Mouse (Mus musculus) ES-E14 (cell line): ENCODE measurements around the gene Gstp2. TPM values are rescaled to one million over a fixed set of nuclear protein-coding genes. Genes with fewer than 3 reads are reported as not detected.

Source experiments
- DNase-seq: peaks from one replicate; pipeline ENCODE4 v3.0.0-alpha.2; 2013; ENCODE audit warnings: low read depth, low spot score
- H3K27ac ChIP-seq: 2 replicates; pipeline ENCODE4 v1.5.1; 2012; ENCODE audit warnings: low read depth, mild to moderate bottlenecking, low read length, moderate library complexity, mixed read lengths; ENCODE audit not compliant: poor library complexity, insufficient read depth, severe bottlenecking
- H3K36me3 ChIP-seq: 2 replicates; pipeline ENCODE4 v1.6.1; 2012; ENCODE audit warnings: mild to moderate bottlenecking, low read length, moderate library complexity, mixed read lengths; ENCODE audit not compliant: control insufficient read depth, poor library complexity, insufficient read depth, severe bottlenecking
- H3K4me1 ChIP-seq, 2 experiments: fragments of 150-350 bp in 1 of 2; sonication (generic) in 1 of 2; 2 replicates each; pipeline ENCODE4 v1.6.1; 2012; ENCODE audit warnings: low read length in 2 of 2, mild to moderate bottlenecking in 1 of 2, mixed read lengths in 1 of 2; ENCODE audit not compliant: control insufficient read depth in 2 of 2, insufficient read depth in 2 of 2, poor library complexity in 1 of 2
- H3K4me3 ChIP-seq, 2 experiments: fragments of 150-350 bp in 1 of 2; sonication (generic) in 1 of 2; 2 replicates each; pipeline ENCODE4 v1.5.1; 2012; ENCODE audit warnings: low read length in 2 of 2, low read depth in 1 of 2, mild to moderate bottlenecking in 1 of 2, mixed read lengths in 1 of 2; ENCODE audit not compliant: insufficient read depth in 1 of 2, poor library complexity in 1 of 2, severe bottlenecking in 1 of 2
- H3K9ac ChIP-seq: 2 replicates; pipeline ENCODE4 v1.6.1; 2012; ENCODE audit warnings: low read depth, mild to moderate bottlenecking, low read length, mixed read lengths; ENCODE audit not compliant: poor library complexity, insufficient read depth, severe bottlenecking
- H3K9me3 ChIP-seq: fragments of 150-350 bp; sonication (generic); 2 replicates; pipeline ENCODE4 v1.6.1; 2012; ENCODE audit warnings: low read depth, mild to moderate bottlenecking, low read length; ENCODE audit not compliant: control insufficient read depth, insufficient read depth
- CHD2 ChIP-seq: IDR thresholded peaks from 2 replicates; pipeline ENCODE4 v1.6.1; 2014; ENCODE audit warnings: mild to moderate bottlenecking, low read depth, low read length, inconsistent platforms
- HCFC1 ChIP-seq: IDR thresholded peaks from 2 replicates; pipeline ENCODE4 v1.6.1; 2012; ENCODE audit warnings: low read length, inconsistent platforms, borderline replicate concordance; ENCODE audit not compliant: insufficient read depth
- MAFK ChIP-seq: IDR thresholded peaks from 2 replicates; pipeline ENCODE4 v1.6.1; 2014; ENCODE audit warnings: mild to moderate bottlenecking, low read depth, low read length, inconsistent platforms; ENCODE audit not compliant: insufficient read depth
- ZC3H11A ChIP-seq: IDR thresholded peaks from 2 replicates; pipeline ENCODE4 v1.6.1; 2012; ENCODE audit warnings: low read depth, mild to moderate bottlenecking, inconsistent platforms, low read length, borderline replicate concordance
- ZNF384 ChIP-seq: IDR thresholded peaks from 2 replicates; pipeline ENCODE4 v1.6.1; 2012; ENCODE audit warnings: low read depth, low read length, inconsistent platforms
- in situ Hi-C, 2 experiments: fragments of 600-800 bp; cut with MboI; formaldehyde crosslinking; loops; one replicate each; pipeline ENCODE4 v1.15.1; 2025; ENCODE audit warnings: low sequenced_read_pairs in 2 of 2, inconsistent platforms in 1 of 2; ENCODE audit not compliant: unreplicated experiment in 2 of 2
- total RNA-seq: library from RNA; depleted of rRNA; stranded (reverse); fragments of 300-350 nt; gene quantifications from 2 replicates; pipeline ENCODE4 v1.2.3, GENCODE M21; 2012

The Gstp2 gene
- total RNA-seq, 1 experiment: 67.4 TPM

DNA sequence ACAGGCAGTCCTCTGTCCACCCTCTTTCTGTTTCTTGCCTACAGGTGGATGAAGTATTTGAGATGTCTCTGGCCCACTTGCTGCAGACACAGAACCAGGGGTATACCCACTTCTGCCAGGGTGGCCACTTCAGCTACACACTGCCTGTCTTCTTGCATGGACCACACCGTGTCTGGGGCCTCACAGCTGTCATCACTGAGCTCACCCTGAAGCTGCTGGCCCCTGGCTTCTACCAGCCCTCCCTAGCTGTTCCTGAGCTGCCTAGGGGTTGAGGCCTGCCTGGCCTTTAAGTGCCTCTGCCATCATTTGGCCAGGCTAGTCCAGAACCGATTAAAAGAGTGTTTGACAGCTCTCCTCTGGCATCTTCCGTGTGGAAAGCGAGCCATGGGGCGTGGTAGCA, 44.1 kb downstream of the Gstp2 start:
- Histone ChIP-seq H3K9me3 (no peaks in the 10 kb centered on the region), H3K4me1 (peaks cover 0 to 17% of the 10 kb centered on the region in 2 experiments; a peak in 2 of 4 replicates), H3K4me3 (no peak overlapping the region), H3K9ac (no peak overlapping the region), H3K36me3 (peaks cover 9% of the 10 kb centered on the region), H3K27ac (no peak overlapping the region)
- DNase-seq: no peak
- TF ChIP-seq ZNF384 (no peak), HCFC1 (no peak), MAFK (no peak), CHD2 (no peak), ZC3H11A (no peak)
- in situ Hi-C loops: no loop called here

DNA sequence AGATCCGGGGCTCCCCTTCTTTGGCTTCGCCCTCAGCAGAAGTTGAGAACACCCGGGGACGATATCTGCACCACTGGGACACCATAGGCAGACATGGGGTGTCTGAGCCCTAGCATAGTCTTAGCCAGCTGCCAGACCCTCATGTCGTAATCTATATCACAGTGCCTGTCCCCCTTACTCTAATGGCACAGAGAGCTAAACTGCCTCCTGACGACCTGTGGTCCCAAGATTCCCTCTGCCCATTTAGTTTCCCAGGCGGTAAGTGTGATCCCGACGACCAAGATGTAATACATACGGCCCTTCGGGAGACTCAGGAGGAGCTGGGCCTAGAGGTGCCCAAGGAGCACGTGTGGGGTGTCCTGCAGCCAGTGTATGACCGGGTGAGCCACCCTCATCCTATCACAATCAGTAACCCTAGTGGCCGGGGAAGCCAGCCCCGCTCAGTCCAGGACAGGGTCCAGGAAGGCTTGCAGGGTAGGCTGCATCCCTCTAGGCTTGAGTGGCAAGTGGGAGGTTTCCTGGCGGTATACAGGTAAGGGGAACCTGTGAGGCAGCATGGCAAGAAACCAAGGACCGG, 44.8 kb downstream of the Gstp2 start:
- Histone ChIP-seq H3K4me3 (peak overlapping the region; percentile 92 to 95), H3K27ac (peak overlapping the region; percentile 79; the same call in 1 of the 2 replicates), H3K4me1 (peaks cover 0 to 17% of the 10 kb centered on the region in 2 experiments; a peak in 2 of 4 replicates), H3K9ac (peak overlapping the region; percentile 90), H3K9me3 (no peaks in the 10 kb centered on the region), H3K36me3 (peaks cover 3% of the 10 kb centered on the region)
- TF ChIP-seq CHD2 (no peak), HCFC1 (no peak), ZC3H11A (no peak), MAFK (no peak), ZNF384 (no peak)
- in situ Hi-C loops: no loop called here
- no peak for DNase-seq

DNA sequence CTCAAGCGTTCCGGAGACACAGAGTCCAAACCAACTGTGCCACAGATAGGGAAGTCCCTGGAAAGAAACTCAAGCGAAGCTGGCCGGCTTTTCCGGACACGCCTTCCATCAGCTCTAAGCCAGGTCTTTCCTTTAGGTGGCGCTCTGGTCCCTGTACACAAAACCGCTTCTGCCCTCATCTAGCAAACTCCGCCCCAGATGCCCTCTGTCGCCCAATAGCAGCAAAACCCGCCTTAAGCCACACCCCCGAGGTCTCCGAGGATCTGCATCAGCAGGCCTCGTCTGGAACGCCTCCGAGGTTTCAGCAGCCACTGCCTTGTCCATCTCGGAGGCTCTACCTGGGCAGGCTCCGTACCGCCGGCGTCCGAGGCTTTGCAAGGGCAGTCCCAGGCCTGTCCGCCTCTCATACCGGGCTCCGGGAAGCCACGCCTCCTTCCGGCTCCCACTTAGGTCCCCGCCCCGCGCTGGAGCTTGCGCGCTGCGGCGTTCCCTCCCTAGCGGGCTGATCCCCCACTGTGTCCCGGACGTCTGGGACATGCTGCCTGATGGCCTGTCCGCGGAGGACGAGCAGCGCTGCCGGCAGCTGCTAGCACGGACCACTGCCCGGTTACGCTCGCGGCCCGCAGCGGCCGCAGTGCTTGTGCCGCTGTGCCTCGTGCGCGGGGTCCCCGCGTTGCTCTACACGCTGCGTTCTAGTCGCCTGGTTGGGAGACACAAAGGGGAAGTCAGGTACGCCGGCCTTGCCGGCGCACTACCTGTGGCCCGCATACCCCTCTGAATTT, 45.5 kb downstream of the Gstp2 start, which contains the start of the genes Nudt8 and Gm49405:
Nudt8 (plus strand) TSS at position 462 of the 782 bp plus-strand sequence.
Gm49405 (plus strand) TSS at position 508 of the 782 bp plus-strand sequence.
- Histone ChIP-seq H3K9ac (peak within 1 kb of the TSS; percentile 90), H3K9me3 (no peaks in the 10 kb centered on the region), H3K36me3 (no peaks in the 10 kb centered on the region; the same call in 1 of the 2 replicates), H3K4me3 (peak within 1 kb of the TSS; percentile 92 to 95), H3K4me1 (peaks cover 0 to 17% of the 10 kb centered on the region in 2 experiments; a peak in 2 of 4 replicates), H3K27ac (peak within 1 kb of the TSS; percentile 79)
- peak; percentile 98 for DNase-seq
- TF ChIP-seq ZC3H11A: peak; percentile 30; the same call in 1 of the 2 replicates
- no peak for TF ChIP-seq MAFK
- TF ChIP-seq HCFC1: peak; percentile 57; the same call in 1 of the 2 replicates
- TF ChIP-seq CHD2: no peak
- no peak for TF ChIP-seq ZNF384
- in situ Hi-C loops: no loop called here

DNA sequence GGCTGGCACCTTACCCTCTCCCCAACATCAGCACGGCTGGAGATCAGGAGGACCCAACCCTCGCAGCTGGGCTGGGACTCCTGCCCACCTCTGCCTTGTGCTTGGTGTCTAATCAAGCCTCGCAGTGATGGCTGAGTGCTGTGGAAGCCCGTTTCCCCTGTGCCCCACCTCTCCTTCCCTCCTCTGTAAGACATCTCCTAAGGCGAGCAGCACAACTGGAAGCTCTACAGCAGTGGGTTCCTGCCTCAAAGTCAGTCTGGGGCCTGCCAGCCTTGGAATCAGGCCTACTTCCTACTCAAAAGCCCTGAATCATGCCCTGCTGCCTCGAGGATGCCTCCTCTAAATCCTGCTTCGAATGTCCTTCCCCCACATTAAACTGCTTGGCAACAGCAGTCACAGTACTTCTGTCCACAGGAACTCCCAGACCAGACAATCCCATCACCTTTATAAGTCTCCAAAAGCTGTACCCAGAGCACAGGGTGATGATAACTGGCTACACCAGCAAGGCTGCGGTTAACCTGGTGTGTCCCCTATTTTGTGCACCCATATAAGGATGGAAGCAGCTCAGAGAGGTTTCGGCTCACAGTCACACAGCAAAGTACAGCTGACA, 46.6 kb downstream of the Gstp2 start:
- Histone ChIP-seq H3K9ac (peak overlapping the region; percentile 1; the same call in 1 of the 2 replicates), H3K4me3 (peak overlapping the region in 1 of 2 experiments; percentile 95; a peak in 2 of 4 replicates), H3K9me3 (no peaks in the 10 kb centered on the region), H3K27ac (no peak overlapping the region), H3K36me3 (no peaks in the 10 kb centered on the region; the same call in 1 of the 2 replicates), H3K4me1 (peaks cover 0 to 16% of the 10 kb centered on the region in 2 experiments; a peak in 2 of 4 replicates)
- in situ Hi-C loops: no loop called here
- no peak for DNase-seq
- no peak for TF ChIP-seq ZC3H11A
- TF ChIP-seq ZNF384: no peak
- no peak for TF ChIP-seq MAFK
- no peak for TF ChIP-seq HCFC1
- TF ChIP-seq CHD2: no peak
